Mouse (Mus musculus): ENCODE measurements around the gene Rbfox2.

GRCm38 (mm10) chr15:77149551-77149950 is 157.3 kb downstream of the Rbfox2 start:
- TF ChIP-seq CTCF (IDR thresholded peaks at IDR 0.05; ENCODE audit: low read depth, low read length): no peak
- 0 out of 2 replicates have a peak, but pooled peaks have one; percentile 8 for TF ChIP-seq GATA2 (IDR thresholded peaks at IDR 0.05; ENCODE audit: borderline replicate concordance, low read depth, low read length)
- TF ChIP-seq POLR2AphosphoS5 (IDR thresholded peaks at IDR 0.05; ENCODE audit: insufficient replicate concordance, low read depth, low read length): no peak
- no peak for TF ChIP-seq TAL1 (conservative IDR thresholded peaks at IDR 0.05; ENCODE audit: low read depth, low read length)
- TF ChIP-seq GATA1 (IDR thresholded peaks at IDR 0.05; ENCODE audit: borderline replicate concordance, low read length): no peak

Measured in G1E (cell line).